Mouse (Mus musculus): ENCODE results near the gene Schip1. TPM values are rescaled to one million over a fixed set of nuclear protein-coding genes. Genes with fewer than 3 reads are reported as not detected.
"Not testable (repeated sequence)": the region's sequence is repeated elsewhere in the genome, so short reads cannot be mapped to it uniquely, and the experiment has no call there.

Schip1 gene
- polyA plus RNA-seq, 1 experiment from 2014 or later, result 152 TPM

DNA sequence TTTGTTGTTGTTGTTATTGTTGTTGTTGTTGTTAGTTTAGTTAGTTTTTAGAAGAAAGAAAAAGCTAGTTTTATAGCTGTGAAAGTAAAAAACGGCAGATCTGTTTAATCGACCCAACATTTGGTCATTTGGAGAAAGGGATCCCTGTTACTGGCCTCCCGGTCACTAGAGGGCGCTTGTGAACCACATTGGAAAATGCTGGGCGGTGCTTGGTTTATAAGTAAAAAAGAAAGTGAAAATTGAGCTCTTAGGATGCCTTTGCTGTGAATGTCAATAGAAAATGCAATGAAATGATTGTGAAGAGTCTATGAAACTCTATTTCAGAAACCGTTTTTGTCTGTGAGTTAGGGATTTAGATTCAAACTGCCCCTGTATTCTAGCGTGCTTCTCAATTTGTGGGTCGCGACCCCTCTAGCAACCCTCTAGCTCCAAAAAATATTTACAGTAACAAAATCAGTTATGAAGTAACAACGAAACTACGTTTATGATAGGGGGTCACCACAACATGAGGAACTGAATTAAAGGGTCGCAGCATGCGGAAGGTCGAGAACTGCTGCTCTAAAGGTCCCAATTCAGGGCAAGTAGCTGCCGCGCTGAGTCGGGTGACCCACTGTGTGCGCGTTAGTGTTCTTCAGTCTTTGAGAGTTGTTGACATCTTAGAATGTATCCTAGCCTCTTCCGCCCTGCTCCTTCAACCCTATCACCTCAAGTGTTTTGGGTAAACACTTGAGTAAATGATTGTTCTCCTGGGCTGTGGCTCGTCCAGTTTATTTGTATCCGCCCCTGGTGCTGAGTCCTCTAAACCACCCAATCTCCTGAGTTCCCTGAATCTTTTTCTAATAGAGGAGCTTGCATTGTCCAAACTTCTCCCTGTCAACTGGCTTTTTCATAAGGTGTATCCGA is 8.0 kb upstream of the Schip1 start:
- Histone ChIP-seq H3K4me3 (replicated peaks; ENCODE audit: low read depth, low read length) (no peak overlapping the region; the same call in 1 of the 2 replicates), H3K27ac (replicated peaks; ENCODE audit: low read depth, low read length) (no peak overlapping the region), H3K4me2 (ENCODE audit: low read length) (peak overlapping the region; percentile 33), H3K36me3 (ENCODE audit: control insufficient read depth, insufficient read depth, low read length) (no peaks in the 10 kb centered on the region), H3K9ac (replicated peaks; ENCODE audit: low read length) (no peak overlapping the region), H3K9me3 (ENCODE audit: control insufficient read depth, low read length) (no peaks in the 10 kb centered on the region), H3K27me3 (ENCODE audit: control insufficient read depth, insufficient read depth, low read length) (no peaks in the 10 kb centered on the region), H3K4me1 (ENCODE audit: control insufficient read depth, insufficient read depth, low read length) (no peaks in the 10 kb centered on the region)
- DNase-seq, result peak; percentile 91
- 60% methylated on average over 23 of the region's 23 CpGs for WGBS
- no peak for ATAC-seq (ENCODE audit: low FRiP score, low TSS enrichment)

DNA sequence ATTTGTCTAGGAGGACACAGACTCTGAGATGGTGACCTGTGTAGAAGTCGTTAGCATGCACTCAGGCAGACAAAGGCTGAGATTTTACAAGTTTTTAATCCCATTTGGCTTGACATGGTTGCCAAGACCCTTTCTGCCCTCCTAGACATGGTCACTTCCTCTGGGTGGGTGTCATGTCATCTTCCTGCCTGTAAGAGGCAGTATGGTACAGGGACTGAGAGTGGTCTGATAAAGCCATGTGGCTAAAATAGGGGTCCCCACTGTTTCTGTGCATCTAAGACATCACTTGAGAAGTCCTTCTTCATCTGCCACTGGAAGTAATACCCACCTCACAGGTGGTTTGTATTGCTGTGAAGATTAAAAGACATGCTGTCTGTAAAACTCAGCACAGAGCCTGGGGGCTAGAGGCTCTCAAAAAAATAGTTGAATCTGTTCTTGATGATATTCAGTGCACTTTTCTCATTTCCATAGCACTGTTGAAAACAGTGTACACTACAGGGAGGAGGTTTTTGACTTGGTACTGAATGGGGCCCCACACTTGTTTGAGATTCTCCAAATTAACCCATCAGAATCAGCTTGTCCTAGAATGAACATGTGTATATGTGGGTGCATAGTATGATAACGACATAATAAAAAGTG is 5.3 kb upstream of the Schip1 start:
- Histone ChIP-seq H3K9ac (replicated peaks; ENCODE audit: low read length) (no peak overlapping the region), H3K4me3 (replicated peaks; ENCODE audit: low read depth, low read length) (no peak overlapping the region), H3K27ac (replicated peaks; ENCODE audit: low read depth, low read length) (no peak overlapping the region), H3K36me3 (ENCODE audit: control insufficient read depth, insufficient read depth, low read length) (no peaks in the 10 kb centered on the region), H3K4me1 (ENCODE audit: control insufficient read depth, insufficient read depth, low read length) (no peaks in the 10 kb centered on the region), H3K4me2 (ENCODE audit: low read length) (no peak overlapping the region), H3K9me3 (ENCODE audit: control insufficient read depth, low read length) (no peaks in the 10 kb centered on the region), H3K27me3 (ENCODE audit: control insufficient read depth, insufficient read depth, low read length) (no peaks in the 10 kb centered on the region)
- DNase-seq, result peak; percentile 81
- WGBS, result 51% methylated on average over 2 of the region's 2 CpGs
- peak; percentile 31; the same call in 1 of the 2 replicates for ATAC-seq (ENCODE audit: low FRiP score, low TSS enrichment)

DNA sequence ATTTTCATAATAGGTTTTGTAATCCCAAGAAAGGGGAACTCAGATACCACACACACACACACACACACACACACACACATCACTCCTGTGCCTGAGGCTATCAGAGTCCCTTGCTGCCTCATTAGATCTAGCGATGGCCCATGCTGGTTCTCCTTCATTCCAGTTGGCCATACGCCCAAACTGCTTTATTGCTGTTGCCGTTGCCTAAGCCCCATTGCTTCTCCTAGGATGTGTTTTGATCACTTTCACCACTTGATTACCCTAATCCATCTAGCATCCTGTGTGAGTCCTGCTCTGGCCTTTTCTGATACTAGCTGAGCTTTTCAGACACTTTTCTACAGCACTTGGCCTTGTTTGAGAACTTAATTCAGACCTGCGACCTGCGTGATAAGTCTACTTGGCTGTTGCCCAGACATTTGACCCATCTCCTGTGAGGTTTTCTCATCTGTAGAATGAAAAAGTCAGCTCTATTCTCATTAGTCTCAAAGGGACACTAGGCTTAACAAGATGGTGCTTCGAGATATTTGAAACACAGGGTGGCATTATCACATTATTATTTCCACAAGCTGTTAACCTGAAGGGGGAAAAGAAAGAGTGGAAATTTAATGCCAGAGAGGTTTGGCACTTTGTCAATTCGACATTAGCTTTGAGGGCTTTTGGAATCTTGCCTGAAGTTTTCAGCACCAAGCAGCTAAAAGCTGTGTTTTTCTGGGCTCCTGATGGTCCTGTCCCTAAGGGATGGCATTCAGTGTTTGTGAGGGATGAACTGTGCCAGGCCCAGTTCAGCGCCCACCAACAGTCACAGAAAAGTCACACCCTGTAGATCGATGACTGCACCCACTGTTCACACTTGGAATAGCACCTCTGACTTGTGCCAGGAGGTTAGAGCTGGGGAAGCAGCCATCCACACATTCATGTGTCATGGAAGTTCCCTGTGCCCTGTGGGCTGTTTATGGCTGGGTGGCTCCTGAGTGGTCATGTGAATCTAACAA is 7.1 kb downstream of the Schip1 start:
- H3K27ac ChIP-seq (replicated peaks; ENCODE audit: low read depth, low read length), result no peak overlapping the region
- no peak overlapping the region for H3K4me2 ChIP-seq (ENCODE audit: low read length)
- no peak overlapping the region for H3K4me3 ChIP-seq (replicated peaks; ENCODE audit: low read depth, low read length)
- no peaks in the 10 kb centered on the region for H3K27me3 ChIP-seq (ENCODE audit: control insufficient read depth, insufficient read depth, low read length)
- no peaks in the 10 kb centered on the region for H3K9me3 ChIP-seq (ENCODE audit: control insufficient read depth, low read length)
- no peaks in the 10 kb centered on the region for H3K36me3 ChIP-seq (ENCODE audit: control insufficient read depth, insufficient read depth, low read length)
- 58% methylated on average over 9 of the region's 9 CpGs for WGBS
- DNase-seq, result peak; percentile 70
- no peak overlapping the region for H3K9ac ChIP-seq (replicated peaks; ENCODE audit: low read length)
- ATAC-seq (ENCODE audit: low FRiP score, low TSS enrichment), result no peak; the same call in 1 of the 2 replicates
- H3K4me1 ChIP-seq (ENCODE audit: control insufficient read depth, insufficient read depth, low read length), result no peaks in the 10 kb centered on the region

DNA sequence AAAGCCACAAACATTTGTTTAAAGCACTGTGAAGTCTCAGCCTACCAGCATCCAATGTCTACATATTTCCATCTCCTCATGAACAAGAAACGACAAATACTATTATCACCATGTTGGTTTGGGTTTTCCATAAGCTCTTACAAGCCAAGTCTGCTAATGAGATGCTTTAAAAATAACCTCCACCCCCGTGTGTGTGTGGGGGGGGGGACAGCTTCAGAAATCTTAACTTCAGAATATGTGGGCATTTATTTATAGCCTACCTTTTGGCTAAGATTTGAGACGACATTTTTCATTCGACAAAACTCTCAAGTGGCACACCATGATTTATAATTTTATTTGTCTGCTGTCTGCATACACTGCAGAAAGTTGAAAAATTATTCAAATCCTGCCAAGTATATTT is 12.8 kb downstream of the Schip1 start:
- no peak for ATAC-seq (ENCODE audit: low FRiP score, low TSS enrichment)
- 79% methylated on average over 4 of the region's 4 CpGs for WGBS
- H3K36me3 ChIP-seq (ENCODE audit: control insufficient read depth, insufficient read depth, low read length), result no peaks in the 10 kb centered on the region

GRCm38 (mm10) chr3:68085024-68085423 is 20.4 kb downstream of the Schip1 start:
- Histone ChIP-seq H3K27me3 (ENCODE audit: control insufficient read depth, insufficient read depth, low read length) (no peaks in the 10 kb centered on the region), H3K9me3 (ENCODE audit: control insufficient read depth, low read length) (no peaks in the 10 kb centered on the region), H3K4me3 (replicated peaks; ENCODE audit: low read depth, low read length) (no peak overlapping the region), H3K4me1 (ENCODE audit: control insufficient read depth, insufficient read depth, low read length) (no peaks in the 10 kb centered on the region), H3K27ac (replicated peaks; ENCODE audit: low read depth, low read length) (no peak overlapping the region), H3K9ac (replicated peaks; ENCODE audit: low read length) (no peak overlapping the region), H3K36me3 (ENCODE audit: control insufficient read depth, insufficient read depth, low read length) (no peaks in the 10 kb centered on the region), H3K4me2 (ENCODE audit: low read length) (no peak overlapping the region)
- ATAC-seq (ENCODE audit: low FRiP score, low TSS enrichment) (no peak), DNase-seq (no peak)
- 77% methylated on average over 2 of the region's 2 CpGs for WGBS

More for the DNA sequence above, 12.8 kb downstream of the Schip1 start:
- Histone ChIP-seq H3K4me2 (ENCODE audit: low read length) (no peak overlapping the region), H3K9me3 (ENCODE audit: control insufficient read depth, low read length) (no peaks in the 10 kb centered on the region), H3K4me3 (replicated peaks; ENCODE audit: low read depth, low read length) (no peak overlapping the region), H3K9ac (replicated peaks; ENCODE audit: low read length) (no peak overlapping the region), H3K4me1 (ENCODE audit: control insufficient read depth, insufficient read depth, low read length) (no peaks in the 10 kb centered on the region), H3K27me3 (ENCODE audit: control insufficient read depth, insufficient read depth, low read length) (no peaks in the 10 kb centered on the region), H3K27ac (replicated peaks; ENCODE audit: low read depth, low read length) (no peak overlapping the region)
- no peak for DNase-seq

DNA sequence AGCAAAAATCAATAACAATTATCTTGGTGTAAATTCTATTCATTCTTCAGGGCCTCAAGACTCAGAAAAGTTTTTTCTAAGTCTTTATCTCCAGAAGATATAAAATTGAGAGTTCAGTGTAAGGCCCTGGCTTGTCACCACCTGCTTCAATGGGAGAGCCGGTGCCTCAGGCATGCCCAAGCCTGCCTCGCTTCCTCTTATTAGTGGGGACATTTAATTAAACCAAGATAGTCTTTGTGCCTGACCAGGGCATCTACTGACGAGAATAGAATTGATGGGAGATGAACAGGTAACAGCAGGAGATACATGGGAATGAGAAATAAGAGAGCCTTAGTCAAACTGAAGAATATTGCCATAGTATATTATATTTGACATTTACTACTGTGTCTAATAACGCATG is 27.5 kb downstream of the Schip1 start:
- Histone ChIP-seq H3K4me1 (ENCODE audit: control insufficient read depth, insufficient read depth, low read length) (no peaks in the 10 kb centered on the region), H3K4me2 (ENCODE audit: low read length) (no peak overlapping the region), H3K9me3 (ENCODE audit: control insufficient read depth, low read length) (no peaks in the 10 kb centered on the region), H3K4me3 (replicated peaks; ENCODE audit: low read depth, low read length) (no peak overlapping the region), H3K36me3 (ENCODE audit: control insufficient read depth, insufficient read depth, low read length) (no peaks in the 10 kb centered on the region), H3K27me3 (ENCODE audit: control insufficient read depth, insufficient read depth, low read length) (no peaks in the 10 kb centered on the region), H3K27ac (replicated peaks; ENCODE audit: low read depth, low read length) (no peak overlapping the region), H3K9ac (replicated peaks; ENCODE audit: low read length) (no peak overlapping the region)
- DNase-seq (no peak), ATAC-seq (ENCODE audit: low FRiP score, low TSS enrichment) (no peak)
- 76% methylated on average over 4 of the region's 4 CpGs for WGBS

- no peaks in the 10 kb centered on the region for H3K9me3 ChIP-seq (ENCODE audit: control insufficient read depth, low read length)
- H3K27me3 ChIP-seq (ENCODE audit: control insufficient read depth, insufficient read depth, low read length), result no peaks in the 10 kb centered on the region
- DNase-seq, result no peak
- no peaks in the 10 kb centered on the region for H3K4me1 ChIP-seq (ENCODE audit: control insufficient read depth, insufficient read depth, low read length)
- H3K9ac ChIP-seq (replicated peaks; ENCODE audit: low read length), result no peak overlapping the region
- no peak overlapping the region for H3K4me2 ChIP-seq (ENCODE audit: low read length)
- no peak for ATAC-seq (ENCODE audit: low FRiP score, low TSS enrichment)
- H3K36me3 ChIP-seq (ENCODE audit: control insufficient read depth, insufficient read depth, low read length), result no peaks in the 10 kb centered on the region
- no peak overlapping the region for H3K27ac ChIP-seq (replicated peaks; ENCODE audit: low read depth, low read length)
- no peak overlapping the region for H3K4me3 ChIP-seq (replicated peaks; ENCODE audit: low read depth, low read length)
- 84% methylated on average over 4 of the region's 4 CpGs for WGBS
Measured at GRCm38 (mm10) chr3:68096724-68097431, 32.3 kb downstream of the Schip1 start.

- not testable (repeated sequence) for H3K4me3 ChIP-seq (replicated peaks; ENCODE audit: low read depth, low read length)
- 91% methylated on average over 6 of the region's 6 CpGs for whole genome bisulfite sequencing
Measured at GRCm38 (mm10) chr3:68099561-68099960, 35.0 kb downstream of the Schip1 start.

More at GRCm38 (mm10) chr3:68099561-68099960, 35.0 kb downstream of the Schip1 start:
- not testable (repeated sequence) for ATAC-seq (ENCODE audit: low FRiP score, low TSS enrichment); H3K4me1 ChIP-seq (ENCODE audit: control insufficient read depth, insufficient read depth, low read length); H3K4me2 ChIP-seq (ENCODE audit: low read length); H3K9ac ChIP-seq (replicated peaks; ENCODE audit: low read length); H3K9me3 ChIP-seq (ENCODE audit: control insufficient read depth, low read length); H3K27me3 ChIP-seq (ENCODE audit: control insufficient read depth, insufficient read depth, low read length); H3K27ac ChIP-seq (replicated peaks; ENCODE audit: low read depth, low read length); DNase-seq; H3K36me3 ChIP-seq (ENCODE audit: control insufficient read depth, insufficient read depth, low read length)
